9 mouse cellular contexts compared by ENCODE assay signal in the genomic region with DNA sequence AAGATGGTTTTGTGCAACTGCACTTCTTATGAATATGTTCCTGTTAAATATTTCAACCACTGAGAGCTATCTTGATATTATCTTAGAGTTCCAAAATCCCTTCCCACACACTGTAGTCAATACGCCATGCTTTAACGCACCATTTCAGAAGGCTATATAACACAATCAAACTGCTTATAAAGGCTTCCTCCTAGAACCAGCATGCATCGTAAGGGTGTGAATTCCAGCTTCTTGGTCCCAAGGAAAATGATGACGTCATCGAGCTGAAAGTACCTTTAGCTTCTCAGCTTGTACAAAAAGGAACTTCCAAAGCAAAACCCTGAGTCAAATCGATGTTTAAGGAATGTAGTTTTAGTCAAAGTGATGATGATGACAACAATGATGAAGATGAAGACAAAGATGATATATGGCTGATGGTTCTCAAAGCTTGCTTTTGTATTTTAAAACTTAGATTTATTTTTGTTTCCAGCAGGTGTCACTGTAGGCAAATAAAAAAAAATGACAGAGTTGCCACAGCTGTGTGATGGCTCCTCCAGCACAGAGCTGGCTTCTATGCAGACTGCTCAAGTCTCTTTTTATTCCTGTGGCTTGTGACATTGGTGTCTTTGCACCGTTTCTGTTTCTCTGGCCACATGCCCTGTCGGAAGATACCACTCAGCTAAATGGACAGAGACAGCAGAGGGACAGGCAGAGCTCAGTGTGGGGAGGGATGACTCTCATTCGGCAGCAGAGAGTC.
DNase-seq lines count a peak whose midpoint lies in the region; ATAC-seq and TF ChIP-seq lines count a peak whose summit lies in the region.
"Had no signal": no experiment of that assay in that cellular context is flagged by ENCODE, and none has a peak within 500 bp of the region (broad histone marks: within the 10 kb centered on the region; RNA-seq: fewer than 3 reads in every experiment).

No protein-coding gene starts in this region.

- DNase-seq in heart, postnatal 0 days (ENCODE audit: low spot score): peak; percentile 11
- no peak for DNase-seq in heart, embryonic 10.5 days (ENCODE audit: low spot score)
- DNase-seq in embryo, embryonic 10.5 days (ENCODE audit: low spot score): peak; percentile 76
- peak; percentile 14 for DNase-seq in neural tube, embryonic 10.5 days (ENCODE audit: extremely low spot score, low spot score)
- no peak for DNase-seq in lung, postnatal 14 days
- no peak for DNase-seq in ovary, postnatal 36 days (ENCODE audit: low spot score)

- H3K36me3 ChIP-seq in heart, postnatal 0 days (replicated peaks; ENCODE audit: control insufficient read depth, insufficient read depth, low read length): no peaks in the 10 kb centered on the region
- H3K36me3 ChIP-seq in heart, embryonic 10.5 days: no peaks in the 10 kb centered on the region
- no peaks in the 10 kb centered on the region for H3K36me3 ChIP-seq in hindbrain, embryonic 16.5 days (ENCODE audit: control insufficient read depth, insufficient read depth, low read length)

- H3K4me1 ChIP-seq in heart, postnatal 0 days (ENCODE audit: control insufficient read depth, insufficient read depth): no peaks in the 10 kb centered on the region
- H3K4me1 ChIP-seq in heart, embryonic 10.5 days: no peaks in the 10 kb centered on the region
- H3K4me1 ChIP-seq in hindbrain, embryonic 16.5 days (ENCODE audit: control insufficient read depth, insufficient read depth, low read depth, low read length): no peaks in the 10 kb centered on the region

- no peak overlapping the region for H3K9ac ChIP-seq in heart, postnatal 0 days (replicated peaks; ENCODE audit: low read depth, low read length)
- H3K9ac ChIP-seq in hindbrain, embryonic 16.5 days (ENCODE audit: low read depth, low read length): no peak overlapping the region

- 56% methylated on average over 9 of the region's 9 CpGs for WGBS in heart, postnatal 0 days
- WGBS in heart, embryonic 10.5 days: 63% methylated on average over 9 of the region's 9 CpGs
- WGBS in hindbrain, embryonic 16.5 days: 58% methylated on average over 9 of the region's 9 CpGs

- TF ChIP-seq CTCF in heart, postnatal 0 days (IDR thresholded peaks at IDR 0.05; ENCODE audit: low read depth): peak; percentile 29; the same call in 1 of the 2 replicates

- no peaks in the 10 kb centered on the region for H3K27me3 ChIP-seq in heart, postnatal 0 days (ENCODE audit: control insufficient read depth, insufficient read depth, low read length)
- H3K27me3 ChIP-seq in heart, embryonic 10.5 days (ENCODE audit: insufficient read depth, poor library complexity, severe bottlenecking): no peaks in the 10 kb centered on the region
- H3K27me3 ChIP-seq in hindbrain, embryonic 16.5 days (replicated peaks; ENCODE audit: control insufficient read depth, insufficient read depth, low read length): 0 out of 2 replicates have a peak, but pooled peaks cover 3% of the 10 kb centered on the region

- no peak for TF ChIP-seq EP300 in heart, postnatal 0 days (IDR thresholded peaks at IDR 0.05; ENCODE audit: low read depth)

- H3K4me3 ChIP-seq in heart, postnatal 0 days (ENCODE audit: low read depth, low read length): no peak overlapping the region
- no peak overlapping the region for H3K4me3 ChIP-seq in heart, embryonic 10.5 days
- H3K4me3 ChIP-seq in hindbrain, embryonic 16.5 days (ENCODE audit: low read length): no peak overlapping the region

- H3K27ac ChIP-seq in heart, postnatal 0 days (ENCODE audit: low read depth): no peak overlapping the region
- no peak overlapping the region for H3K27ac ChIP-seq in heart, embryonic 10.5 days
- H3K27ac ChIP-seq in hindbrain, embryonic 16.5 days (ENCODE audit: low read depth, low read length): no peak overlapping the region; the same call in 1 of the 2 replicates
- H3K27ac ChIP-seq: macrophage had no signal

- no peak for ATAC-seq in heart, postnatal 0 days (ENCODE audit: insufficient read depth, low read depth)
- peak; percentile 94 for ATAC-seq in hindbrain, embryonic 16.5 days
- ATAC-seq in inflammation-experienced regulatory T-cells, adult 6 months: no peak

- H3K4me2 ChIP-seq in heart, postnatal 0 days (ENCODE audit: low read depth, low read length): no peak overlapping the region
- H3K4me2 ChIP-seq in hindbrain, embryonic 16.5 days (ENCODE audit: low read length): no peak overlapping the region

- no peaks in the 10 kb centered on the region for H3K9me3 ChIP-seq in heart, postnatal 0 days (replicated peaks; ENCODE audit: control insufficient read depth, low read length)
- H3K9me3 ChIP-seq in heart, embryonic 10.5 days: no peaks in the 10 kb centered on the region
- H3K9me3 ChIP-seq in hindbrain, embryonic 16.5 days (ENCODE audit: control insufficient read depth, low read length): no peaks in the 10 kb centered on the region

Comparison
In these comparisons a context has a peak if more than half of its experiments do, and no peak if none do; other contexts are left out.
1. DNase-seq: peak in heart, postnatal 0 days (single experiment), embryo, embryonic 10.5 days (single experiment) and neural tube, embryonic 10.5 days (single experiment); none in heart, embryonic 10.5 days (single experiment), lung, postnatal 14 days (single experiment) and ovary, postnatal 36 days (single experiment).